Mouse (Mus musculus) heart, postnatal 14 days (tissue): ENCODE measurements around the gene Slc25a34. TPM values are rescaled to one million over a fixed set of nuclear protein-coding genes. Genes with fewer than 3 reads are reported as not detected.

Source experiments
- DNase-seq, 2 experiments: peaks; one replicate each; pipeline ENCODE4 v3.0.0; 2021 to 2022
- intact Hi-C: fragments of 180-260 bp; cut with DNase I; formaldehyde crosslinking; loops from one replicate; pipeline ENCODE4 v1.15.1; 2025
- total RNA-seq, 2 experiments: library from RNA; stranded (reverse); gene quantifications; 2 replicates each; pipeline ENCODE4 v1.2.3; 2021

Slc25a34 gene
- total RNA-seq, 2 experiments from 2014 or later = 121 TPM

- intact Hi-C loops = no loop called here
- no peak for DNase-seq
Measured at GRCm38 (mm10) chr4:141621297-141621696, 2.3 kb downstream of the Slc25a34 start.

GRCm38 (mm10) chr4:141619299-141619883 lies 4.2 kb downstream of the Slc25a34 start:
- DNase-seq = no peak
- intact Hi-C loops = loop anchor here (2.0 to 10.0 kb wide), 4 partner anchors 83 to 335 kb away; no protein-coding TSS in a partner anchor

- DNase-seq = peak; percentile 66 to 81
- intact Hi-C loops = loop anchor here (2.0 to 10.0 kb wide), 4 partner anchors 84 to 336 kb away; no protein-coding TSS in a partner anchor
Measured at GRCm38 (mm10) chr4:141618565-141619243, 4.9 kb downstream of the Slc25a34 start, which contains the start of gene Tmem82. TSS of gene Tmem82 (minus strand) at chr4:141618633.

- DNase-seq = no peak
- intact Hi-C loops = loop anchor here (2.0 to 10.0 kb wide), 4 partner anchors 84 to 337 kb away; no protein-coding TSS in a partner anchor
Measured at GRCm38 (mm10) chr4:141617863-141618564, 5.6 kb downstream of the Slc25a34 start.

GRCm38 (mm10) chr4:141617299-141617698 lies 6.3 kb downstream of the Slc25a34 start:
- intact Hi-C loops = loop anchor here (5.0 to 10.0 kb wide), 3 partner anchors 85 to 338 kb away; no protein-coding TSS in a partner anchor

GRCm38 (mm10) chr4:141616811-141617210 lies 6.8 kb downstream of the Slc25a34 start:
- intact Hi-C loops = loop anchor here (5.0 to 10.0 kb wide), 3 partner anchors 85 to 338 kb away; no protein-coding TSS in a partner anchor
- DNase-seq = no peak

More at GRCm38 (mm10) chr4:141617299-141617698, 6.3 kb downstream of the Slc25a34 start:
- peak; percentile 78 to 86 for DNase-seq

- intact Hi-C loops = loop anchor here (5.0 to 10.0 kb wide), 3 partner anchors 87 to 340 kb away; no protein-coding TSS in a partner anchor
- no peak for DNase-seq
Measured at GRCm38 (mm10) chr4:141614946-141615345, 8.7 kb downstream of the Slc25a34 start.

GRCm38 (mm10) chr4:141609538-141609937 lies 14.1 kb downstream of the Slc25a34 start:
- intact Hi-C loops = no loop called here
- peak in 1 of 2 experiments; percentile 68 for DNase-seq

GRCm38 (mm10) chr4:141605861-141606260 lies 17.8 kb downstream of the Slc25a34 start, which contains the start of gene Fblim1:
TSS of gene Fblim1 (minus strand) at chr4:141606096.
- no peak for DNase-seq
- intact Hi-C loops = no loop called here

- no peak for DNase-seq
- intact Hi-C loops = no loop called here
Measured at GRCm38 (mm10) chr4:141605421-141605820, 18.2 kb downstream of the Slc25a34 start.

GRCm38 (mm10) chr4:141604493-141604892 lies 19.1 kb downstream of the Slc25a34 start:
- intact Hi-C loops = no loop called here
- DNase-seq = peak in 1 of 2 experiments; percentile 76

GRCm38 (mm10) chr4:141603921-141604320 lies 19.7 kb downstream of the Slc25a34 start:
- intact Hi-C loops = no loop called here
- DNase-seq = no peak

- peak in 1 of 2 experiments; percentile 44 for DNase-seq
- intact Hi-C loops = no loop called here
Measured at GRCm38 (mm10) chr4:141602523-141603223, 20.9 kb downstream of the Slc25a34 start.

- peak in 1 of 2 experiments; percentile 48 for DNase-seq
Measured at GRCm38 (mm10) chr4:141601148-141601862, 22.3 kb downstream of the Slc25a34 start.

GRCm38 (mm10) chr4:141600364-141600763 lies 23.3 kb downstream of the Slc25a34 start:
- intact Hi-C loops = no loop called here
- no peak for DNase-seq

More at GRCm38 (mm10) chr4:141601148-141601862, 22.3 kb downstream of the Slc25a34 start:
- intact Hi-C loops = no loop called here

GRCm38 (mm10) chr4:141599251-141600141 lies 24.1 kb downstream of the Slc25a34 start:
- peak; percentile 59 for DNase-seq
- intact Hi-C loops = no loop called here

- no peak for DNase-seq
- intact Hi-C loops = no loop called here
Measured at GRCm38 (mm10) chr4:141598894-141599250, 24.7 kb downstream of the Slc25a34 start.

GRCm38 (mm10) chr4:141598199-141598893 lies 25.3 kb downstream of the Slc25a34 start:
- intact Hi-C loops = no loop called here
- peak; percentile 50 to 69 for DNase-seq
